Mouse (Mus musculus) heart, embryonic 13.5 days (tissue): Measurements from ENCODE around the gene Usp21. TPM values are rescaled to one million over a fixed set of nuclear protein-coding genes. Genes with fewer than 3 reads are reported as not detected.
"Not testable (repeated sequence)": the region's sequence is repeated elsewhere in the genome, so short reads cannot be mapped to it uniquely, and the experiment has no call there.

ENCODE experiments used
- ATAC-seq: fragments of 200-750 bp; cut with Nextera tagmentation; 2 replicates; pipeline ENCODE4 v1.8.0; 2017; ENCODE audit warnings: moderate TSS enrichment; ENCODE audit not compliant: insufficient number of reproducible peaks, low FRiP score, low TSS enrichment; ENCODE audit errors: extremely low read depth
- H3K27ac ChIP-seq: fragments of 300-500 bp; sonication (generic); replicated peaks from 2 replicates; pipeline ENCODE4 v1.5.1; 2015; ENCODE audit warnings: moderate library complexity, mild to moderate bottlenecking, inconsistent platforms
- H3K27me3 ChIP-seq: fragments of 300-500 bp; sonication (generic); replicated peaks from 2 replicates; pipeline ENCODE4 v1.6.1; 2015; ENCODE audit warnings: mild to moderate bottlenecking, inconsistent platforms
- H3K36me3 ChIP-seq: fragments of 300-500 bp; sonication (generic); 2 replicates; pipeline ENCODE4 v1.6.1; 2015; ENCODE audit warnings: mild to moderate bottlenecking, inconsistent platforms
- H3K4me1 ChIP-seq: fragments of 300-500 bp; sonication (generic); 2 replicates; pipeline ENCODE4 v1.6.1; 2015; ENCODE audit warnings: inconsistent platforms
- H3K4me2 ChIP-seq: fragments of 300-500 bp; sonication (generic); 2 replicates; pipeline ENCODE4 v1.6.1; 2015; ENCODE audit warnings: inconsistent platforms, mild to moderate bottlenecking, moderate library complexity
- H3K4me3 ChIP-seq: fragments of 300-500 bp; sonication (generic); 2 replicates; pipeline ENCODE4 v1.5.1; 2015; ENCODE audit warnings: moderate library complexity, mild to moderate bottlenecking, inconsistent platforms
- H3K9ac ChIP-seq: fragments of 300-500 bp; sonication (generic); 2 replicates; pipeline ENCODE4 v1.6.1; 2015; ENCODE audit warnings: inconsistent platforms, mild to moderate bottlenecking, moderate library complexity
- H3K9me3 ChIP-seq: fragments of 300-500 bp; sonication (generic); 2 replicates; pipeline ENCODE4 v1.6.1; 2016; ENCODE audit warnings: inconsistent platforms
- WGBS: fragments of 180-500 bp; shearing (Covaris S2); methylation state at CpG from one replicate; pipeline ENCODE4 v1.1.7; 2015; ENCODE audit warnings: mixed read lengths; 5-methylcytosine and 5-hydroxymethylcytosine counted together
- polyA plus RNA-seq: library from polyadenylated mRNA; unstranded; fragments of >200 nt; fragmentation: Nextera tagmentation; extraction: Ambion mirVana; gene quantifications from 2 replicates; pipeline ENCODE4 v1.2.1, GENCODE M21; 2015

Usp21 gene
- polyA plus RNA-seq, 1 experiment from 2014 or later = 48.4 TPM

DNA sequence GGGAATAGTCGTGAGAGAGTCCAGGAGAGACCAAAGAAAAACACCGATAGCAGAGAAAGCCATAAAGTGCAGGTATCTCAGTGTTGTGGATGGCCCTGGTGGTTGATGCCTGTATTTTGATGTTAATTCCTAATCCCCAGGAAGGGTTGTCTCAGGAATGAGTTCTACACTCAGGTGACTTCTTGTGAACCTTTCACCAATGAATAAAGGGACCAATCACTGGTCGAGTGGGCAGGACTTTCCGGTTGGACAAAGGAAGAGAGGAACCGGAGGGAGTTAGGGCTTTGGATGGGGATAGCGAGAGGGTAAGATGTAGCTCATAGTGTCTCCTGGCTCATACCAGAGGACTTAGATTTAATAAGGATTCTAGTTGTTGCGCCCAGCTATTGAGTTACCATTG is 32.0 kb upstream of the Usp21 start:
- H3K4me3 ChIP-seq = peak overlapping the region; percentile 29
- H3K4me1 ChIP-seq = no peaks in the 10 kb centered on the region
- H3K9me3 ChIP-seq = peaks cover 8% of the 10 kb centered on the region; the same call in 1 of the 2 replicates
- peak overlapping the region; percentile 48; the same call in 1 of the 2 replicates for H3K9ac ChIP-seq
- no peak overlapping the region for H3K27ac ChIP-seq
- no peaks in the 10 kb centered on the region for H3K27me3 ChIP-seq
- no peak for ATAC-seq
- WGBS = 19% methylated on average over 7 of the region's 7 CpGs
- peak overlapping the region; percentile 56 for H3K4me2 ChIP-seq
- H3K36me3 ChIP-seq = peaks cover 4% of the 10 kb centered on the region; the same call in 1 of the 2 replicates

DNA sequence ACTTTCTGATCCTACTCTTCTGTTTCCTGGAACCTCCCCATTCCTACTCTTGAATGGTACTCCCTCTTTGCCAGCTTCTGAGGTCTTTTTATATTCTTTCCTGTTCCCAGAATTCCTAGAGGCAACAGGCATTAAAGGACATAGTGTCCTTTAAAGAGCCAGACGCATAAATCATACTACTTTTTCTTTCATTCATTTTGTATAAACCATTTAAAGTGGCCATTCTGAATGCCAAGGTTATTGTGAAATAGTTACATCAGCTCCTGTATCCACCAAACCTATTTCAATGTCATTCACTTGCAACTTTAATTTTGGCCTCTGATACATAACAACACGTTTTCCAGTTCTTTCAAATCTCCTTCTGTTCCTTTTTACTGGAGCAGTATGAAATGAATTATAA is 21.5 kb upstream of the Usp21 start:
- Histone ChIP-seq H3K27ac (no peak overlapping the region), H3K4me2 (no peak overlapping the region), H3K9ac (no peak overlapping the region), H3K27me3 (no peaks in the 10 kb centered on the region), H3K36me3 (no peaks in the 10 kb centered on the region), H3K4me1 (peaks cover 11% of the 10 kb centered on the region; the same call in 1 of the 2 replicates), H3K4me3 (no peak overlapping the region), H3K9me3 (no peaks in the 10 kb centered on the region)
- 63% methylated on average over 2 of the region's 2 CpGs for WGBS
- ATAC-seq = no peak

DNA sequence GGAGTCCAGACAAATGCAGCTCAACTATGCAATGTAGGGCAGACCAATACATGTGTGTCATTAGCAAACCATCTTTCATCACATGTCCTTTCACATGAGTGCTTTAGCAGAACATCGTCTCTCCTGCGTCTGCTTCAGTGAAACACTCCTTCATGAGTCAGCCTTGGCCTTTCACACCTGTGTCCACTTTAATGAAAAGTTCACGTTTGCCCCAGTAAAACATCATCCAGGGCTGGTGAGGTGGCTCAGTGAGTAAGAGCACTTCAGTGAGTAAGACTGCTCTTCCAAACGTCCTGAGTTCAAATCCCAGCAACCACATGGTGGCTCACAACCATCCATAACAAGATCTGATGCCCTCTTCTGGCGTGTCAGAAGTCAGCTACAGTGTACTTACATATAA is 18.4 kb upstream of the Usp21 start:
- not testable (repeated sequence) for H3K27me3 ChIP-seq, ATAC-seq, H3K4me2 ChIP-seq, H3K27ac ChIP-seq, H3K9ac ChIP-seq, H3K4me3 ChIP-seq, H3K36me3 ChIP-seq, H3K9me3 ChIP-seq
- H3K4me1 ChIP-seq = peaks cover 11% of the 10 kb centered on the region; the same call in 1 of the 2 replicates
- 59% methylated on average over 5 of the region's 5 CpGs for WGBS

DNA sequence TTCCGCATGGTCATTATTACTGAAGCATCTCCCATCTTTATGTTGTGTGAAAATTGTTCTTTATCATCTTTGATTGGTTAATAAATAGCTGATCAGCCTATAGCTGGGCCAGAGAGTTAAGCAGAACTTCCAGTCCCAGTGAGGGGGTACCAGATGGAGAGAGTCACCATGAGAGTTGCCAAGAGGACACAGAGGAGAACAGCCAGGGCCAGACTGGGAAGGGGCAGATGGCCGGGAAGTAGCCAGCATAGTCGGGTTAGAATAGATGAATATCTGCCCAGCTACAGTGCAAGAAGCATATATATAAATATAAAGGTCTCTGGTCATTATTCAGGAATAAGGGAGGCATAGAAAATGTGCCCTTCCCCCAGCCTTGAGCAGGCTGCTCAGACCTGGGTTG is 10.4 kb upstream of the Usp21 start:
- H3K4me1 ChIP-seq = peaks cover 7% of the 10 kb centered on the region
- H3K4me2 ChIP-seq = no peak overlapping the region
- H3K36me3 ChIP-seq = no peaks in the 10 kb centered on the region
- no peaks in the 10 kb centered on the region for H3K9me3 ChIP-seq
- H3K4me3 ChIP-seq = no peak overlapping the region
- peaks cover 34% of the 10 kb centered on the region for H3K27me3 ChIP-seq
- WGBS = 43% methylated on average over 3 of the region's 3 CpGs
- ATAC-seq = no peak
- no peak overlapping the region for H3K9ac ChIP-seq
- H3K27ac ChIP-seq = no peak overlapping the region

DNA sequence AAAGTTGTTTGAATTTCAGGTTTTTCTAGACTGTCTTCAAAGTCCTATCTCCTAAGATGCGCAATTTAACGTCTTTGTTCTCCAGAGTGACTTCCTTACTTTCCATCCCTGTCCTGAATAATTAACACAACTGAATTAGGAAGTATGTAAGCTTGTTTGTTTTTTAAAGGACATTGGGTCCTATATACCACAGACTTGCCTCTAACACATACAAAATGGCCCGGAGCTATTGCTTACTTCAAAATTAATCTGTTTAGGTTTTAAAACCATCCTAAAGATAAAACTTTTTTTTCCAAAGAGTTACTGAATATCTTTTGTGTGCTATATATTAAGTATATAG is 7.2 kb upstream of the Usp21 start:
- 14% methylated on average over 3 of the region's 3 CpGs for WGBS
- peaks cover 9% of the 10 kb centered on the region for H3K4me1 ChIP-seq
- peak overlapping the region; percentile 87 for H3K4me3 ChIP-seq
- no peak for ATAC-seq
- peak overlapping the region; percentile 93 for H3K27ac ChIP-seq
- peak overlapping the region; percentile 94 for H3K9ac ChIP-seq
- peak overlapping the region; percentile 89 for H3K4me2 ChIP-seq
- H3K27me3 ChIP-seq = peaks cover 34% of the 10 kb centered on the region
- H3K9me3 ChIP-seq = no peaks in the 10 kb centered on the region
- peaks cover 16% of the 10 kb centered on the region for H3K36me3 ChIP-seq

DNA sequence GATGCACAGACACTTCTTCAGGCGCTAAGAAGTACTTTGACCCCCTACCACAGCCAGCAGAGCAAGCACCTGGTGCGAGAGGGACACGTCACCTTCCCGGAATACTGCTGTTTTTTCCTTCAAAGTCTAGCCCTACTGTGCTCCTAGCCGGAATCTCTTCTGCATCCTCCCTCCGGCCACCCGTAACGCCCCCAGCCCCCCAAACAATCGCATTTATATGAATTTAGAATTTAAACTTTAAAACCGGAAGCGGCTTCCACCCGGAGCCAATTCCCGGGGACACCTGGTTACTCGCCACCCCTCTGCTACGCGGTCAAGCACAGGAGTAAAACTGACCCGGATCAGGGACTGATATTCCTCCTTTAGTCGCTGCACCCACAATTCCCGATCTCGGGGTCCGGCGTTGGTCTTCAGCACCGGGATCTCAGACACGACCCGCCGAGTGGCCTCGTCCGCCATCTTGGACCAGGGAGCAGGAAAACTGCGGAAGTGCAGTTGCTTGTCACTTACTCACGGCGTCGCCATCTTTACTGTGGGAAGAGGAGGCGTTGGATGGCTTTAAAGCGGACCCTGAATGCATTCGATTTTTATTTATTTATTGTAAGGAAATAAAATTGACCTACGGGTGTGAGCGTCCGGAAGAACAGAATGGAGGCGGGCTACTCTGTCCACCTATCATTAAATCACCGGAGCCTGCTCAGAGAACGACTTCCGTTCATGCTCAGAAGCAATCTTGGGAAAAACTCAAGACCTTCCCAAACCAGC is 6.7 kb upstream of the Usp21 start, which contains the start of gene Ufc1:
Ufc1 (minus strand) TSS at position 727 of the 765 bp plus-strand sequence.
- Histone ChIP-seq H3K36me3 (peaks cover 21% of the 10 kb centered on the region), H3K4me2 (peak within 1 kb of the TSS; percentile 89), H3K4me1 (peaks cover 9% of the 10 kb centered on the region), H3K27ac (peak within 1 kb of the TSS; percentile 93), H3K4me3 (peak within 1 kb of the TSS; percentile 87), H3K9ac (peak within 1 kb of the TSS; percentile 94), H3K27me3 (peaks cover 34% of the 10 kb centered on the region), H3K9me3 (no peaks in the 10 kb centered on the region)
- ATAC-seq = peak; percentile 48
- under 1% methylated on average over 42 of the region's 42 CpGs for WGBS

DNA sequence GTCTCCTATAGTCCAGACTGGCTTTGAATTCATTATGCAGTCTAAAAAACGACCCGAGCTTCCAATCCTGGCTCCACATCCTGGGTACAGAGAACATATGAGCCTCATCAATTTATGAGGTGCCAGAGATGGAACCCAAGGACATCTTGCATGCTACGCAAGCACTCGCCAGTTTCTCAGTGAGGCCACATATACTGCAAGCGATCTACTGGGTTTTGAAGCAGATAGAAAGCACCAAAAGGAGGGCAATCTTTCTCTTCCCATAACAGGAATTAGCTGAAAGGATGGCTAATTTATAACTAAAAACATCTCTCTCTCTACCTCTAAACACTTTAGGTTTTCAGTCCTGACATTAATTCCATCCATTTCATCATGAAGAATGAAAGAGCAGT is 6.1 kb upstream of the Usp21 start:
- Histone ChIP-seq H3K9me3 (no peaks in the 10 kb centered on the region), H3K27ac (peak overlapping the region; percentile 93), H3K4me2 (peak overlapping the region; percentile 89)

DNA sequence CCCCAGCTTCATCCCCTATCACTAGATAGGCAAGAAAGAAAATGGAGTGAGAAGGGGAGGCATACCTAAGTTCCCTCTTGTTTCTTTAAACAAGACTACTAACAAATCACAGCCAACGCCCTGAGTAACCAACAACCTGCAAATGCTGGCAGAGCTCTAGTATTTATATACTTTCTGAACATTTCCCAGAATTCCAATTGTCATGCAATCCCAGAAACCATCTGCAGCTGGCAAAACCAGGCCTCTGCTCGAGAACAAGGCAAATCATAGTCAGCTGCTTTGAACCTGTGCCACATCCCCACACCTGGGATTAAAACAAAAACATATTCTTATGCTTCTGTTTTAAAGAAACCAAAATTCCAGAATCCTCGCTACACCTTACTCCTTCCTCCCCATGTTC is 5.6 kb upstream of the Usp21 start:
- Histone ChIP-seq H3K9ac (peak overlapping the region; percentile 94), H3K36me3 (peaks cover 32% of the 10 kb centered on the region), H3K4me2 (peak overlapping the region; percentile 89), H3K27me3 (peaks cover 27% of the 10 kb centered on the region), H3K4me3 (peak overlapping the region; percentile 87), H3K4me1 (peaks cover 13% of the 10 kb centered on the region), H3K9me3 (no peaks in the 10 kb centered on the region), H3K27ac (no peak overlapping the region)
- WGBS = 82% methylated on average over 3 of the region's 3 CpGs
- no peak for ATAC-seq

More for the DNA sequence above, 6.1 kb upstream of the Usp21 start:
- H3K36me3 ChIP-seq = peaks cover 27% of the 10 kb centered on the region
- H3K4me1 ChIP-seq = peaks cover 9% of the 10 kb centered on the region
- WGBS = 42% methylated on average over 5 of the region's 5 CpGs
- ATAC-seq = no peak
- peak overlapping the region; percentile 94 for H3K9ac ChIP-seq
- H3K27me3 ChIP-seq = peaks cover 33% of the 10 kb centered on the region
- H3K4me3 ChIP-seq = peak overlapping the region; percentile 87

DNA sequence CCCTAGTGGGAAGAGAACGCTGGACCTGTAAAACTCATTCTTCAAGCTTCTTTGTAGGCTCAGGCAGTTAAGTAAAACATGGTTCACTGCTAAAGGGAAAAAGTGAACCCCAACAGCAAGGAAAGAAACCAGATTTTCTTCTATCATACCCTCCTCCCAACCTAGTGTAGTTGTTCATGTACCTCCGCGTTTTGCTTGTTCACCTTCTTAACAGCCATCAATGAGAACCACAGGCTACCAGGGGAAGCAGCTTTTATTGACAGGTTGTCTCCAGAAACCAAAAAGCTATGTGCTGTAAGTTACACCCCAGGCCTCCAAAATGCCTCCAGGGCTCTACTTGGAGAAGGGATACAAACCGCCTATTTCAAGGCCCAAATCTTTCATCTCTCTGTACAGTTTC is 537 bp upstream of the Usp21 start:
- peaks cover 65% of the 10 kb centered on the region for H3K36me3 ChIP-seq
- peak overlapping the region; percentile 47; the same call in 1 of the 2 replicates for H3K27ac ChIP-seq
- peaks cover 31% of the 10 kb centered on the region for H3K4me1 ChIP-seq
- H3K4me3 ChIP-seq = peak overlapping the region; percentile 88; the same call in 1 of the 2 replicates
- ATAC-seq = no peak
- no peaks in the 10 kb centered on the region for H3K27me3 ChIP-seq
- H3K9me3 ChIP-seq = no peaks in the 10 kb centered on the region
- peak overlapping the region; percentile 98; the same call in 1 of the 2 replicates for H3K9ac ChIP-seq
- H3K4me2 ChIP-seq = peak overlapping the region; percentile 74
- 70% methylated on average over 4 of the region's 4 CpGs for WGBS

DNA sequence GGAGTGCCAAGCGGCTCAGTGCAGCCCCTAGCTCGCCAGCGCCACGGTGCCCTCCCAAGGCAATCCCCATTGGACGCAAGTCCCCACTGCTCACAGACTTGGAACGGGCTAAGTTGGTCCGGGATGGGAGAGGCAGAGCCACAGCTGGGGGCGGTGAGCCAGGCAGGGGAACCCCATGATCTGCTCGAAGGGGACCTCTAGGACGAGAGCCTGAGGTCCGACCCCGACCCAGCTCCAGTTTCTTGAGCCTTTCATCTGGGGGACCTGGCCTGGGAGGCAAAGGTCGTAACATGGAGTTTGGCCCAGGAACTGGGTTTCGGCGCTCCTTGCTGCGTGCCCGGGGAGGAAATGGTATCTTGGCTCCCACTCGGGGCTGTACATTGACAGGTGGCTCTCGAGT is 1.3 kb downstream of the Usp21 start:
- peak overlapping the region; percentile 98; the same call in 1 of the 2 replicates for H3K9ac ChIP-seq
- 87% methylated on average over 19 of the region's 19 CpGs for WGBS
- peaks cover 74% of the 10 kb centered on the region for H3K36me3 ChIP-seq

DNA sequence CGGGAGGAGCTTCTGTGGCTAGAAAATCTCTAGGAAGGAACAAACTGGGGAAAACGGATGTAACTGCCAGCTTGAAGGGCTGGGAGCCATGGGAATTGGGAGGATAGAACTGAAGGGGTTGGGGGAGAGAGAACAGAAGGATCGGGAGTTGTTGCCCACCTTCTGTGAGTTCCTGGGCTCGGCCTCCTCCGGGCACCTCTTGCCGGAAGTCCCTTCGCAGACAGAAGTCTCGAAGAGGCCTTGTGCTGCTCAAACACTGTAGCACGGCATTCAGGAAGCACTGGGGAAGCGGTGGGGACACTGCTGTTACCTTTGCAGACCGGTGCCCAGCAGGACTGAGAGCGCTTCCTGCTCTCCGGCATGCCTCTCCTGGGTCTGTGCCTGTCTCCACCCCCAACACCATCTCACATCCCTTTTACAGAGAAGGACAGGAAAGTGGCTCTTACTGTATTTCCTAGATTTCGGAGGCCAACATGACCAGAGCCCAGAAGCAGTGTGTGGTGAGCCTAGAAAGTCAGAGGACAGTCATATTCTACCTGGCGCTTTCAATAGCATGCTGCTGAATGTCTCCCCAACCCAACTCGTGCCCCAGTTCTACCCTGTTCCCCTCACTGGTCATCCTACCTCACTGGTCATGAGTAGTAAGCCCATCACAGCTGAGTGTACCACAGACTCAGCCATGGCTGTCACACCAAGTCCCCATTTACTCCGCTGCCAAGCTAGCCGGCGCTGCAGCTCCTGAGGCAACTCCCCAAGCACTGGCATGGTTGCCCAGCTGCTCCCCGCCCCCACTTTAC is 2.5 kb downstream of the Usp21 start:
- H3K4me3 ChIP-seq = no peak overlapping the region
- peaks cover 44% of the 10 kb centered on the region for H3K4me1 ChIP-seq
- no peak overlapping the region for H3K4me2 ChIP-seq
- H3K9ac ChIP-seq = peak overlapping the region; percentile 28; the same call in 1 of the 2 replicates
- no peaks in the 10 kb centered on the region for H3K27me3 ChIP-seq
- H3K36me3 ChIP-seq = peaks cover 66% of the 10 kb centered on the region
- H3K27ac ChIP-seq = no peak overlapping the region
- H3K9me3 ChIP-seq = no peaks in the 10 kb centered on the region
- ATAC-seq = no peak
- WGBS = 82% methylated on average over 20 of the region's 20 CpGs

More for the DNA sequence above, 1.3 kb downstream of the Usp21 start:
- Histone ChIP-seq H3K4me3 (peak overlapping the region; percentile 88), H3K9me3 (no peaks in the 10 kb centered on the region), H3K27ac (no peak overlapping the region), H3K27me3 (no peaks in the 10 kb centered on the region), H3K4me1 (peaks cover 41% of the 10 kb centered on the region), H3K4me2 (peak overlapping the region; percentile 74)
- ATAC-seq = no peak
